Mouse (Mus musculus): ENCODE data around the gene Cd19. TPM values are rescaled to one million over a fixed set of nuclear protein-coding genes. Genes with fewer than 3 reads are reported as not detected.

Gene Cd19
- total and polyA plus RNA-seq, 3 experiments, result 132 to 234 (median 141) TPM

- TF ChIP-seq SIN3A (IDR thresholded peaks at IDR 0.05; ENCODE audit: low read length), result peak; percentile 56; the same call in 1 of the 2 replicates
- TF ChIP-seq E2F4 (IDR thresholded peaks at IDR 0.05; ENCODE audit: insufficient replicate concordance, low read depth, low read length), result no peak
- peak; percentile 61; the same call in 1 of the 2 replicates for TF ChIP-seq IRF4 (IDR thresholded peaks at IDR 0.05; ENCODE audit: low read depth, low read length)
- TF ChIP-seq CTCF (conservative IDR thresholded peaks at IDR 0.05 in 1 of 2, IDR thresholded peaks at IDR 0.05 in 1 of 2; ENCODE audit: low read depth in 2 of 2, low read length in 2 of 2), result no peak
- 0 out of 2 replicates have a peak, but pooled peaks have one; percentile 54 for TF ChIP-seq POLR2A (IDR thresholded peaks at IDR 0.05; ENCODE audit: low read depth, low read length)
- no peak for TF ChIP-seq SMC3 (IDR thresholded peaks at IDR 0.05; ENCODE audit: low read depth, low read length)
- TF ChIP-seq CHD2 (IDR thresholded peaks at IDR 0.05; ENCODE audit: low read length), result no peak
- TF ChIP-seq EP300 (IDR thresholded peaks at IDR 0.05; ENCODE audit: low read length), result peak; percentile 91
- no peak; the same call in 1 of the 2 replicates for TF ChIP-seq JUND (conservative IDR thresholded peaks at IDR 0.05; ENCODE audit: low read depth, low read length)
- TF ChIP-seq USF2 (conservative IDR thresholded peaks at IDR 0.05; ENCODE audit: low read depth, low read length), result no peak
- peak; percentile 69 for TF ChIP-seq BHLHE40 (IDR thresholded peaks at IDR 0.05; ENCODE audit: low read depth, low read length)
- peak; percentile 77 for TF ChIP-seq MAX (IDR thresholded peaks at IDR 0.05; ENCODE audit: low read length)
- TF ChIP-seq RCOR1 (conservative IDR thresholded peaks at IDR 0.05; ENCODE audit: low read depth, low read length), result peak; percentile 25; the same call in 1 of the 2 replicates
- 0 out of 2 replicates have a peak, but pooled peaks have one; percentile 59 for TF ChIP-seq MAZ (IDR thresholded peaks at IDR 0.05; ENCODE audit: low read depth, low read length)
- peak; percentile 52; the same call in 1 of the 2 replicates for TF ChIP-seq MYC (IDR thresholded peaks at IDR 0.05; ENCODE audit: low read depth, low read length)
- TF ChIP-seq ZNF384 (IDR thresholded peaks at IDR 0.05; ENCODE audit: low read depth, low read length), result no peak
- TF ChIP-seq ELF1 (IDR thresholded peaks at IDR 0.05; ENCODE audit: low read depth, low read length), result peak; percentile 80
- no peak for TF ChIP-seq PAX5 (IDR thresholded peaks at IDR 0.05; ENCODE audit: low read length)
- TF ChIP-seq MEF2A (IDR thresholded peaks at IDR 0.05; ENCODE audit: borderline replicate concordance, low read depth, low read length), result peak; percentile 74
- TF ChIP-seq HCFC1 (IDR thresholded peaks at IDR 0.05; ENCODE audit: low read depth, low read length), result peak; percentile 40; the same call in 1 of the 2 replicates
Measured at GRCm38 (mm10) chr7:126416615-126417014, 1.9 kb upstream of the Cd19 start (continued).

- DNase-seq (ENCODE audit: extremely low read depth), result no peak
- no peak overlapping the region for H3K4me2 ChIP-seq (ENCODE audit: insufficient read depth, low read depth, poor library complexity, severe bottlenecking)
- H3K27ac ChIP-seq (ENCODE audit: insufficient read depth, low read depth), result no peak overlapping the region
- H3K4me1 ChIP-seq (ENCODE audit: control insufficient read depth in 1 of 2, insufficient read depth in 2 of 2), result peaks cover 23 to 43% of the 10 kb centered on the region in 2 experiments
- in situ Hi-C loops (cut with MboI; ENCODE audit: low pct_ligation_motif_present, low pct_unique_long_range_greater_than_20kb, low sequenced_read_pairs) (no loop called here), dilution Hi-C loops (cut with MboI; ENCODE audit: extremely low pct_ligation_motif_present, extremely low pct_unique_long_range_greater_than_20kb, low sequenced_read_pairs) (no loop called here)
- no peak for TF ChIP-seq USF1 (IDR thresholded peaks at IDR 0.05; ENCODE audit: low read depth, low read length)
- no peak for TF ChIP-seq CHD1 (IDR thresholded peaks at IDR 0.05; ENCODE audit: low read depth, low read length)
- no peak for TF ChIP-seq ETS1 (conservative IDR thresholded peaks at IDR 0.05; ENCODE audit: low read depth, low read length)
- no peak for TF ChIP-seq ELF1 (IDR thresholded peaks at IDR 0.05; ENCODE audit: low read depth, low read length)
- no peak for TF ChIP-seq ZC3H11A (IDR thresholded peaks at IDR 0.05; ENCODE audit: low read depth, low read length)
- no peak for TF ChIP-seq RCOR1 (conservative IDR thresholded peaks at IDR 0.05; ENCODE audit: low read depth, low read length)
- no peak for TF ChIP-seq HCFC1 (IDR thresholded peaks at IDR 0.05; ENCODE audit: low read depth, low read length)
- no peak for TF ChIP-seq RAD21 (IDR thresholded peaks at IDR 0.05; ENCODE audit: low read depth, low read length)
- no peak for TF ChIP-seq UBTF (IDR thresholded peaks at IDR 0.05; ENCODE audit: low read depth, low read length)
- no peak for TF ChIP-seq MAFK (IDR thresholded peaks at IDR 0.05; ENCODE audit: insufficient replicate concordance, low read length)
- H3K4me3 ChIP-seq (replicated peaks in 1 of 3; ENCODE audit: low read depth in 2 of 3, low read length in 2 of 3, poor library complexity in 1 of 3), result no peak overlapping the region
- peaks cover 51 to 68% of the 10 kb centered on the region in 2 experiments for H3K36me3 ChIP-seq (replicated peaks in 1 of 2; ENCODE audit: control insufficient read depth in 1 of 2, insufficient read depth in 1 of 2, low read length in 1 of 2)
- no peak overlapping the region for H3K9ac ChIP-seq (ENCODE audit: insufficient read depth, low read depth)
- H3K27me3 ChIP-seq (replicated peaks), result no peaks in the 10 kb centered on the region
- peaks cover 27% of the 10 kb centered on the region for H3K79me2 ChIP-seq (replicated peaks; ENCODE audit: control insufficient read depth, extremely low read depth, insufficient read depth, poor library complexity, severe bottlenecking)
- no peaks in the 10 kb centered on the region for H3K9me3 ChIP-seq (replicated peaks; ENCODE audit: low read length)
Measured at GRCm38 (mm10) chr7:126411061-126411460, 3.6 kb downstream of the Cd19 start.
